Mouse (Mus musculus): ENCODE results near the gene Fkbp6. TPM values are rescaled to one million over a fixed set of nuclear protein-coding genes. Genes with fewer than 3 reads are reported as not detected.

Gene Fkbp6
- total and polyA plus RNA-seq, 3 experiments: not detected

DNA sequence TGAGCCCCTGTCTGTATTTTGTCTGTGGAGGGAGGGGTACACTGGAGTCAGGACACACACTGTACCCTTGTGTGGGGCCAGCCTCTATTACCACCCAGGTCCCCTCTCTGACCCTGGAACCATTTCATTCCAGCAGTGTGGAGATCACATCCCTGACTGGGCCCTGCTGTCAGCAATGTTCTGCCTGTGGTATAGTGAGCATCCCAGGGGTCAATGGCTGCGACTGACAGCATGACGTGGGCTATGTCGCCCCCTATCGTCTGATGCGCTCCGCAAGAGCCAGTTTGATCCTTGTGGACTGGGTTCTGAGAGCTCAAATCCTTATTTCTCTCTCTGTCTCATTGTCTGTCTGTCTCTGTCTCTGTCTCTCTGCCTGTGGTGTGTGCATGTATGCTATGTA, 63.7 kb downstream of the Fkbp6 start:
- ATAC-seq (ENCODE audit: extremely low read depth, insufficient number of reproducible peaks, low FRiP score, poor library complexity, severe bottlenecking): no peak
- no peak overlapping the region for H3K4me3 ChIP-seq (ENCODE audit: low read depth, low read length)
- H3K36me3 ChIP-seq (replicated peaks): no peaks in the 10 kb centered on the region
- H3K4me1 ChIP-seq (ENCODE audit: insufficient read depth, low read depth, low read length): no peaks in the 10 kb centered on the region
- H3K9me3 ChIP-seq (replicated peaks): no peaks in the 10 kb centered on the region
- H3K27me3 ChIP-seq (ENCODE audit: insufficient read depth, low read length): peaks cover 30% of the 10 kb centered on the region
- peak; percentile 64 for DNase-seq (ENCODE audit: low spot score)
- TF ChIP-seq POLR2AphosphoS5 (IDR thresholded peaks at IDR 0.05; ENCODE audit: insufficient replicate concordance, low read depth, low read length) (no peak), CTCF (IDR thresholded peaks at IDR 0.05; ENCODE audit: low read depth, low read length) (peak; percentile 55; the same call in 1 of the 2 replicates), TAL1 (conservative IDR thresholded peaks at IDR 0.05; ENCODE audit: low read depth, low read length) (no peak)

DNA sequence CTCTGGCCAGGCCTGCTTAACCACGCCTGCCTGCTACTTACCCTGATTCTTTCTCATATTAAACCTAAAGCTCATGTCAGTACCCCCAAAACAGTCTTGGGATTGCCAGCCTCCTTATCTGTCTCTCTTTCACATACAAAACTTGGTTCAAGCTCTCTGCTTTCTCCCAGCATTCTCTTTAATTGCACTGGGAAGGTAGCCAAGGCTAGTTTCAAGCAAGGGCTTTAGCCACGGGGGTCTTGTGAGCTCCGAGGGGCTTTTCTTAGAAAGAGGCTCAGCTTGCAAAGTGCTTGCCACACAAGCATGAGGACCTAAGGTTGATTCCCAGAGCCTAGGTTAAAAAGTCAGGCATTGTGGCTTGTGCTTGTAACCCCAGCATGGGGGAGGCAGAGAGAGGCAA, 64.6 kb downstream of the Fkbp6 start:
- no peaks in the 10 kb centered on the region for H3K36me3 ChIP-seq (replicated peaks)
- no peak overlapping the region for H3K4me3 ChIP-seq (ENCODE audit: low read depth, low read length)
- no peak for TF ChIP-seq GATA2 (IDR thresholded peaks at IDR 0.05; ENCODE audit: borderline replicate concordance, low read depth, low read length)
- no peak for TF ChIP-seq CTCF (IDR thresholded peaks at IDR 0.05; ENCODE audit: low read depth, low read length)
- no peak for TF ChIP-seq POLR2AphosphoS5 (IDR thresholded peaks at IDR 0.05; ENCODE audit: insufficient replicate concordance, low read depth, low read length)
- H3K4me1 ChIP-seq (ENCODE audit: insufficient read depth, low read depth, low read length): no peaks in the 10 kb centered on the region
- no peak for DNase-seq (ENCODE audit: low spot score)
- H3K9me3 ChIP-seq (replicated peaks): no peaks in the 10 kb centered on the region
- ATAC-seq (ENCODE audit: extremely low read depth, insufficient number of reproducible peaks, low FRiP score, poor library complexity, severe bottlenecking): no peak
- H3K27me3 ChIP-seq (ENCODE audit: insufficient read depth, low read length): peaks cover 24% of the 10 kb centered on the region

DNA sequence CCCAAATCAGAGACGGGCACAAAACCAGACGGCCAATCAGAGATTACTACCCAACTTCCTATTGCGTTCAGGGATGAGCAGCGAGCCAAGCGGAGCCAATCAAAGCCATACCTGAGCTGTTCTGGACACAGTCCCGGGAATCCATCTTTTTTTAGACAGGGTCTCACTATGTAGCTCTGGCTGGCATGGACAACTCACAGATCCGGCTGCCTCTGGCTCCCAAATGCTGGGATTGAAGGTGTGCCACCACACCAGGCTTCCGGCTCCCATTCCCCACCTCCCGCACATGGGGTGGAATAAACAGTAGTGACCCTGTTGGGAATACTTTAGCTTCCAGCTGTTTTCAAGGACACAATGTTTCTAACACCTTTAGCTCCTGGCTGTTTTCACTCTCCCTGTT, 69.6 kb downstream of the Fkbp6 start:
- no peaks in the 10 kb centered on the region for H3K4me1 ChIP-seq (ENCODE audit: insufficient read depth, low read depth, low read length)
- H3K4me3 ChIP-seq (ENCODE audit: low read depth, low read length): no peak overlapping the region
- TF ChIP-seq GATA2 (IDR thresholded peaks at IDR 0.05; ENCODE audit: borderline replicate concordance, low read depth, low read length) (no peak), GATA1 (IDR thresholded peaks at IDR 0.05; ENCODE audit: borderline replicate concordance, low read length) (no peak), POLR2AphosphoS5 (IDR thresholded peaks at IDR 0.05; ENCODE audit: insufficient replicate concordance, low read depth, low read length) (no peak), TAL1 (conservative IDR thresholded peaks at IDR 0.05; ENCODE audit: low read depth, low read length) (no peak), CTCF (IDR thresholded peaks at IDR 0.05; ENCODE audit: low read depth, low read length) (no peak)
- H3K36me3 ChIP-seq (replicated peaks): no peaks in the 10 kb centered on the region
- H3K27me3 ChIP-seq (ENCODE audit: insufficient read depth, low read length): peaks cover 21% of the 10 kb centered on the region
- no peak for DNase-seq (ENCODE audit: low spot score)
- no peak for ATAC-seq (ENCODE audit: extremely low read depth, insufficient number of reproducible peaks, low FRiP score, poor library complexity, severe bottlenecking)
- H3K9me3 ChIP-seq (replicated peaks): no peaks in the 10 kb centered on the region

DNA sequence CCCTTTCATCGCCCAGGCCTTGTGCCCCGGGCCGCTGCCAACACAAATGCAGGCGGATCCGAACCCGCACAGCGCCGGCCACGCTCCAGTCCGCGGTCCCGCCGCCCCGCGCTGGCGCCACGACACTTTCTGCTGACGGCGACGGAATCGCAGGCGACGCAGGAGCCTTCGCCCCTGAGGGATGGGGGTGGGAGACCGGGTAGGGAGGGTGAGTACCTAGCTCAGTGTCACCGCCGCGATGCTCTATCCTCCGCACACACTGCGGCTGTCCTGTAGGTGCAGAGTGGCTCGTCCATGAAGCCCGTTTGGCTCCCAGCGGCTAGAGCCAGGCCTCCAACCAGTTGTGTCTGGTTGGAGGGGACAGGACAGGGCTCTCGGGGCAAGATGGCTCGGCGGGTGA, 73.2 kb downstream of the Fkbp6 start:
- peaks cover 13% of the 10 kb centered on the region for H3K27me3 ChIP-seq (ENCODE audit: insufficient read depth, low read length)
- no peaks in the 10 kb centered on the region for H3K4me1 ChIP-seq (ENCODE audit: insufficient read depth, low read depth, low read length)
- ATAC-seq (ENCODE audit: extremely low read depth, insufficient number of reproducible peaks, low FRiP score, poor library complexity, severe bottlenecking) (no peak), DNase-seq (ENCODE audit: low spot score) (no peak)
- no peaks in the 10 kb centered on the region for H3K36me3 ChIP-seq (replicated peaks)
- no peaks in the 10 kb centered on the region for H3K9me3 ChIP-seq (replicated peaks)
- no peak overlapping the region for H3K4me3 ChIP-seq (ENCODE audit: low read depth, low read length)
- no peak for TF ChIP-seq TAL1 (conservative IDR thresholded peaks at IDR 0.05; ENCODE audit: low read depth, low read length)
- TF ChIP-seq GATA2 (IDR thresholded peaks at IDR 0.05; ENCODE audit: borderline replicate concordance, low read depth, low read length): no peak

DNA sequence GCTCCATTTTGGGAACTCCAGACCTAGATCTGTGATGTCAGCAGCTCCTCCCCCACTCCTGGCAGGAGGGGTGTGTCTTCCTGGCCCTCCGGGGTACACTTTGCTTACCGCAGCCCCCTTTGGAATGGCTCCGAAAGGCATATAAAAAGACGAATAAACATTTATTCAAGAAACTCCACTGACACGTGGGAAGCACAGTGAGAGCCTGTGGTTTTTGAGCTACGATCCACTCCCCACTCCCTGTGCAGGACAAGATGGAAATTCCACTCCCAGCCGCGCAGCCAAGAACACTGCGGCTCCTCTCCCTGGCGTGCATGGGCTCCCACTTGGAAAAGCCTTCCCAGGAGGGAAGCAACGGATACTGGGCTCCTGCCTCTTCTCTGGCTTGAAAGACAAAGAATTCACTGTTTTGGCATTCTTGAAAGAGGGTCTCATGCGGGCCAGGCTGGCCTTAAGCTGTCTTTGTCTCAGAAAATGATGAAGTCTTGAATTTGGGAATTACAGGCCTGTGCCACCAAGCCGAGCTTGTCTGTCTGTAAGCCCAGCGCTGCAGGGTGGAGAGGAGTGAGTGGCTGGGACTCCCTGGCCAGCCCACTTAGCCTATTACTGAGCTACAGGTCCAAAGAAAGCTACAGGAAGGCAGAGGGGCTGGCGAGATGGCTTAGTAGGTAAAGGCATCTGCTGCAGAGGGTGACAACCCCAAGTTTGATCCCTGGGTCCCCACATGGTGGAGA, 75.0 kb downstream of the Fkbp6 start:
- no peak for TF ChIP-seq GATA2 (IDR thresholded peaks at IDR 0.05; ENCODE audit: borderline replicate concordance, low read depth, low read length)
- TF ChIP-seq TAL1 (conservative IDR thresholded peaks at IDR 0.05; ENCODE audit: low read depth, low read length): no peak
- no peak for TF ChIP-seq POLR2AphosphoS5 (IDR thresholded peaks at IDR 0.05; ENCODE audit: insufficient replicate concordance, low read depth, low read length)
- no peak for TF ChIP-seq CTCF (IDR thresholded peaks at IDR 0.05; ENCODE audit: low read depth, low read length)
- no peak for TF ChIP-seq GATA1 (IDR thresholded peaks at IDR 0.05; ENCODE audit: borderline replicate concordance, low read length)

DNA sequence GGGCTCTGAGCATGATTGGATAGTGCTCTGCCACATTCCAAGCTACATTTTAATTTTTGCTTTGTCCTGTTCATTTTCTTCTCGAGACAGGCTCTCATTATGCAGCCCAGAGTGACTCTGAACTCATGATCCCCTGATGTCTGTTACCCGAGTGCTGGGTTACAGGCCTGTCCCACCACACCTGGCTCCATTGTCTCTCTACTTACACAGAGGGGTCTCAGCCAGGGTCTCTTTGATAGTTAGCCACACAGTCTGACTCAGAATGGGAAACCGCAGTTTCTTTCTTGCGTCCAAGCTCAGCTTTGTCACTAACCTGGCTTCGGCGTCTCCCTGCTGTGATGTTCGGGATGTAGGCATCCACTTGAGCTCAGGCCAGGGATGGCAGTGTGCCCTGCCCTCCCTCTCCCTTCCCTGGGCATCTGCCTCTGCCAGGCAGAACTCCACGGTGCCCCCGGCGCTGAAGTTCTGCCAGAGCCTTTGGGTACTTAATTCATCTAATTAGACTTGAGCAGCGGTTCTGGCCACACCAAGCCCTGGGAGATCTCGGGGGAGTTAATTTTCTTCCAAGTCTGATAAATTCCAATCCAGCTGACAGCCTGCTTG, 78.2 kb downstream of the Fkbp6 start:
- TF ChIP-seq CTCF (IDR thresholded peaks at IDR 0.05; ENCODE audit: low read depth, low read length) (no peak), POLR2AphosphoS5 (IDR thresholded peaks at IDR 0.05; ENCODE audit: insufficient replicate concordance, low read depth, low read length) (no peak), GATA2 (IDR thresholded peaks at IDR 0.05; ENCODE audit: borderline replicate concordance, low read depth, low read length) (no peak), TAL1 (conservative IDR thresholded peaks at IDR 0.05; ENCODE audit: low read depth, low read length) (no peak), GATA1 (IDR thresholded peaks at IDR 0.05; ENCODE audit: borderline replicate concordance, low read length) (no peak)

More for the DNA sequence above, 75.0 kb downstream of the Fkbp6 start:
- Histone ChIP-seq H3K36me3 (replicated peaks) (no peaks in the 10 kb centered on the region), H3K4me1 (ENCODE audit: insufficient read depth, low read depth, low read length) (no peaks in the 10 kb centered on the region), H3K27me3 (ENCODE audit: insufficient read depth, low read length) (peaks cover 10% of the 10 kb centered on the region; the same call in 1 of the 2 replicates), H3K9me3 (replicated peaks) (no peaks in the 10 kb centered on the region), H3K4me3 (ENCODE audit: low read depth, low read length) (no peak overlapping the region)
- no peak for DNase-seq (ENCODE audit: low spot score)
- ATAC-seq (ENCODE audit: extremely low read depth, insufficient number of reproducible peaks, low FRiP score, poor library complexity, severe bottlenecking): no peak

More for the DNA sequence above, 78.2 kb downstream of the Fkbp6 start:
- no peak for ATAC-seq (ENCODE audit: extremely low read depth, insufficient number of reproducible peaks, low FRiP score, poor library complexity, severe bottlenecking)
- no peaks in the 10 kb centered on the region for H3K9me3 ChIP-seq (replicated peaks)
- DNase-seq (ENCODE audit: low spot score): no peak
- H3K4me1 ChIP-seq (ENCODE audit: insufficient read depth, low read depth, low read length): no peaks in the 10 kb centered on the region
- H3K27me3 ChIP-seq (ENCODE audit: insufficient read depth, low read length): peaks cover 10% of the 10 kb centered on the region; the same call in 1 of the 2 replicates
- no peak overlapping the region for H3K4me3 ChIP-seq (ENCODE audit: low read depth, low read length)
- H3K36me3 ChIP-seq (replicated peaks): no peaks in the 10 kb centered on the region
